Mouse (Mus musculus) limb, embryonic 14.5 days (tissue): ENCODE measurements around the gene Mndal. TPM values are rescaled to one million over a fixed set of nuclear protein-coding genes. Genes with fewer than 3 reads are reported as not detected.
"Not testable (repeated sequence)": the region's sequence is repeated elsewhere in the genome, so short reads cannot be mapped to it uniquely, and the experiment has no call there.

Experiments
- ATAC-seq: fragments of 200-750 bp; cut with Nextera tagmentation; 2 replicates; pipeline ENCODE4 v1.8.0; 2017; ENCODE audit warnings: low read depth, moderate number of reproducible peaks, moderate TSS enrichment; ENCODE audit not compliant: low FRiP score
- DNase-seq: peaks from one replicate; pipeline ENCODE4 v3.0.0-alpha.2; 2015; ENCODE audit warnings: low spot score
- H3K27ac ChIP-seq: fragments of 300-500 bp; sonication (generic); replicated peaks from 2 replicates; pipeline ENCODE4 v1.5.1; 2014; ENCODE audit warnings: low read depth, mild to moderate bottlenecking, low read length, moderate library complexity, mixed read lengths
- H3K27me3 ChIP-seq: fragments of 300-500 bp; sonication (generic); 2 replicates; pipeline ENCODE4 v1.6.1; 2014; ENCODE audit warnings: low read length, mixed read lengths; ENCODE audit not compliant: control insufficient read depth, insufficient read depth
- H3K36me3 ChIP-seq: fragments of 300-500 bp; sonication (generic); 2 replicates; pipeline ENCODE4 v1.6.1; 2014; ENCODE audit warnings: mild to moderate bottlenecking, low read length, moderate library complexity, mixed read lengths; ENCODE audit not compliant: control insufficient read depth, insufficient read depth
- H3K4me1 ChIP-seq: fragments of 300-500 bp; sonication (generic); 2 replicates; pipeline ENCODE4 v1.6.1; 2014; ENCODE audit warnings: antibody characterized with exemption, low read length, mixed read lengths; ENCODE audit not compliant: control insufficient read depth, insufficient read depth
- H3K4me2 ChIP-seq: fragments of 300-500 bp; sonication (generic); replicated peaks from 2 replicates; pipeline ENCODE4 v1.6.1; 2014; ENCODE audit warnings: low read depth, mild to moderate bottlenecking, low read length, moderate library complexity; ENCODE audit not compliant: severe bottlenecking
- H3K4me3 ChIP-seq: fragments of 300-500 bp; sonication (generic); replicated peaks from 2 replicates; pipeline ENCODE4 v1.5.1; 2014; ENCODE audit warnings: low read length
- H3K9ac ChIP-seq: fragments of 300-500 bp; sonication (generic); 2 replicates; pipeline ENCODE4 v1.6.1; 2014; ENCODE audit warnings: mild to moderate bottlenecking, low read depth, low read length, moderate library complexity; ENCODE audit not compliant: severe bottlenecking
- H3K9me3 ChIP-seq: fragments of 300-500 bp; sonication (generic); 2 replicates; pipeline ENCODE4 v1.6.1; 2016; ENCODE audit warnings: low read length; ENCODE audit not compliant: control insufficient read depth
- WGBS: fragments of 180-500 bp; shearing (Covaris S2); extraction: QIAGEN DNeasy Blood & Tissue Kit; methylation state at CpG from one replicate; pipeline ENCODE4 v1.1.7; 2014; 5-methylcytosine and 5-hydroxymethylcytosine counted together
- polyA plus RNA-seq, 2 experiments: library from polyadenylated mRNA; depleted of rRNA in 1 of 2; stranded (reverse) in 1 of 2; unstranded in 1 of 2; fragments of >200 nt; fragmentation: Nextera tagmentation in 1 of 2; extraction: Ambion mirVana in 1 of 2; gene quantifications; 2 replicates each; pipeline versions ENCODE4 v1.2.1 to v1.2.3; 2012 to 2014

The Mndal gene
- polyA plus RNA-seq, 2 experiments, result 1.4 to 2.1 TPM

DNA sequence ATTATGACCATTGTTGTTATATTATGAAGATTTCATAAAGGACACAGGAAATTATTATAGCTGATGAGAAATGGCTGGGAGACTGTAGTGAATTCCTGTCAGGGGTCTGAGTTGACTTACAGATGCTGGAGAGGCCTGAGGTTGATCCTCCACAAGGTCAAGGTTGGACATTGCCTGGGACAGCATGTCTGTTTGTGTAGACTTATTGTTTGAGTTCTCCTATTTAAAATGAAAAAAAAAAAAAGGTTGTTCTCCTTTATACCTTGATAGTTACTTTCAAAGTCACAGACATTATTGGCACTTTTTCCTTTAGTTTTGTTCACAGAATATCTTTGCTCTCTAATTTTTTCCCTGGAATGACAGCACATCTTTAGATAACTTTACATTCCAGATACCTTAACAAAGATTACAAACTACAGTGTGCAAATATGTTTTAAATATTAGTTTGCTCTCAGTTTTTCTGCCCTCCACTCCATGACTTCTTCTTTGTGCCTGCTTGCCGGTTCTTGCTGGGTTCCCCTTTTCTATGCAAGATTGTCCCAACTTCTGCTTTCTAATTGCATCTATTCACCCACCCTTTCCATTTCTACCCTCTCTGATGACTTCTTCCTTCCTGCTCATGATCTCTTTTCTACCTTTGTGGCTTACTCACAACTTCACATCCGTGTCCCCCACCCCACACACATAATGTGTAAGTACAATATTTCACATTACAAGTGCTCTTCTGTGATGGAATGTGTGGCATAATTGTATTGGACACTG, 55.1 kb downstream of the Mndal start:
- H3K36me3 ChIP-seq, H3K27ac ChIP-seq, ATAC-seq, H3K9ac ChIP-seq, H3K27me3 ChIP-seq, H3K4me1 ChIP-seq, DNase-seq, H3K4me3 ChIP-seq, H3K4me2 ChIP-seq, H3K9me3 ChIP-seq: not testable (repeated sequence)
- WGBS, result 83% methylated on average over 1 of the region's 2 CpGs

DNA sequence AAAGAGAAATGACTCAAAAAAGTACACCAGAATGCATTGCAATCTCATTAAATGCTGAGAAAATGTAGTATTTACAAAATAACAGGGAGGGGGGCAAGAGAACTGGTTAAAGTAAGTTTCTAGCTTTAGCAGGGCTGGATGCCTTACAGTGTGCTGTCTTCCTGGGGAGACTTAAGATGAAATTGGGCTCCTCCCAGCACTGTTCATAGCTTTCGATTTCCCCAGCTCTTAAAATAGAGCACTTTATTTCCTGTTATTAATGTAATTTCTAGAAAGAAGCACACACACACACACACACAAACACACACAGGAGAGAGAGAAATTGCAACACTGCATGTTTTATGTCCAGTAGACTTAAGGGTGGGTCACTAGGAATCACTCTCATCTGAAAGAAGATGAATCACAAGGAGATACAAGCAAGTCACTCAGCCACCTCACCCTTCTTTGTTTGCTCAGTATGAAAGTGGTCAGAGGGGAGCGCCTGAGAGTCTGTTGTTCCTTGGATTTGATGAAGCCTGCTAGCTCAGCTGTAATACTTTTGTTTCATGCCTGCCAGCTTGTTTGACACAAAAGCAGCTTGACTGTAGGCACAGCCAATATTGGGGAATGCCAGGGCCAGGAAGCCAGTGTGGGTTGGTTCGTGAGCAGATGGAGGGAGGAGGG, 62.2 kb downstream of the Mndal start:
- not testable (repeated sequence) for H3K27me3 ChIP-seq, DNase-seq, H3K9ac ChIP-seq, H3K4me2 ChIP-seq, H3K4me3 ChIP-seq, H3K27ac ChIP-seq, H3K36me3 ChIP-seq, H3K4me1 ChIP-seq, ATAC-seq, H3K9me3 ChIP-seq
- 68% methylated on average over 3 of the region's 3 CpGs for WGBS

DNA sequence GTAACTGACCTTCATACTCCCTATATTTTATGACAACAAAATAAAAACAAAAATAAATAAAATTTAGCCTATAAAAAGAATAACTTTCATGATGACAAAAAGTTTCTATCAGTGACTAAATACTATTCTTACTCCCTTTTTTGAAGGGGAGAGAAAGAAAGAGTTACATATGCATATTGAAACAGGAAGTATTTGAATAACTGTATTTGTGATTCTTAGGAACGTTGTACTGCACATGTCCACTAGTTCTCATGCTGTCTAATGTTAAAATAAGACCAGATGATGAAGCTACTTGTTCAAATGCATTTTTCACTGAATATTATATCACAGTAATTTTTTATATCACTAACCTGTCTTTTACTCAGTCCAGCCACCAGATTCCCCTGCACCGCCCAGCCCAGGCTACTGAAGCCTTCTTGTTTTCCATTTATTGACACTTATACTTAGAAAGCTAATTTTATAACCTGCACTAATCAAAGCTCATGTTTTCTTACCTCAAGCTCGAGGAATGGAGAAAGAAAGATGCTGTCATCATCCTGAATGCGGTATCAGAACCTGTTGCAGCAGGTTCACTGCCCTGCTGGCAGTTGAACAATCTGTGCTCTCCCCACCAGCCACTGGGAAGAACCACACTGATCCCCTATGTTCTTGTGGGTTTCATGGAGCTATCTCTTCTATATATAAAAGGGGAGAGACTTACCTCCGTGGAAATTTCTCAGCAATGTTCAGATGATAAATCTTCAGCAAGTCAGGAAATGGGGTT, 62.9 kb downstream of the Mndal start:
- DNase-seq, H3K4me1 ChIP-seq, H3K9ac ChIP-seq, H3K4me3 ChIP-seq, H3K27me3 ChIP-seq, H3K9me3 ChIP-seq, H3K36me3 ChIP-seq, ATAC-seq, H3K4me2 ChIP-seq, H3K27ac ChIP-seq: not testable (repeated sequence)
- 74% methylated on average over 5 of the region's 5 CpGs for WGBS

DNA sequence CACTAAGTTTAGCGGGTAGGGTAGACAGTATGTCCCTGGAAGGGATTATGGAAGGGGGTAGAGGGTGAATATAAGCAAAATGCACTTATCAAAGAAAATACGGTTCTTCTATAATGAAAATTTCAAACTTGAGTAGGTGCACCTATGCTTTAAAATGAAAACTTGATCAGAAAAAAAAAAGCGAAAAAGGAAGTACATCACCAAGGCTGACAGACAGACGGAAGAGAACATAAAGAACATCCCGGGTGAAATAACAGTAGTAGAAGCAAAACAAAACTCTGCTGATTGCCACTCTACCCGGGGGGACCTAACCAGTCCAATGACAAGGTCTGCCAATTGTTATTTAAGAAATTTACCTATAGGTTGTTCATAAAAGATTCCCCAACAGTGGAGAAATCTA, 64.0 kb downstream of the Mndal start:
- not testable (repeated sequence) for H3K4me2 ChIP-seq, H3K4me3 ChIP-seq, H3K27ac ChIP-seq, H3K27me3 ChIP-seq, H3K36me3 ChIP-seq, H3K4me1 ChIP-seq, ATAC-seq, H3K9me3 ChIP-seq, H3K9ac ChIP-seq, DNase-seq
- 92% methylated on average over 6 of the region's 6 CpGs for WGBS

DNA sequence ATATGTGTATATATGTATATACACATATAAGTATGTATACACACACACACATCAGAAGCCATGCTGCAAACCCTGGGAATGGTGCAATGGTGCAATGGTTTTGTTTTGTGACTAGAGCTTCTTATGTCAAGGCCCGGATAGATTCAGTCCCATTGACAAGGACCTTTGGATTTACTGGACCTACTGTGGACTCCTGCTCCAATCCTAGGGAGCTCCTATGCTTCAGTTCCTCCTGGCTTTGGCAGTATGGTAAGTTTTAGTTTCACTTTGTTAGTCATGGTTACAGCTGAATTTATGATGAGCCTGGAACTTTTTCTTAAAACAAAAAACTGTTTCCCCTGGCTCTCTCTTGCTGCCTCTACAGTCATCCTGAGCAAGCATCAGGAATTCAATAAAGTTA, 65.2 kb downstream of the Mndal start:
- H3K27ac ChIP-seq, H3K9ac ChIP-seq, H3K36me3 ChIP-seq, H3K27me3 ChIP-seq, H3K4me2 ChIP-seq, DNase-seq, ATAC-seq, H3K9me3 ChIP-seq, H3K4me3 ChIP-seq, H3K4me1 ChIP-seq: not testable (repeated sequence)
- 88% methylated on average over 1 of the region's 1 CpGs for WGBS

DNA sequence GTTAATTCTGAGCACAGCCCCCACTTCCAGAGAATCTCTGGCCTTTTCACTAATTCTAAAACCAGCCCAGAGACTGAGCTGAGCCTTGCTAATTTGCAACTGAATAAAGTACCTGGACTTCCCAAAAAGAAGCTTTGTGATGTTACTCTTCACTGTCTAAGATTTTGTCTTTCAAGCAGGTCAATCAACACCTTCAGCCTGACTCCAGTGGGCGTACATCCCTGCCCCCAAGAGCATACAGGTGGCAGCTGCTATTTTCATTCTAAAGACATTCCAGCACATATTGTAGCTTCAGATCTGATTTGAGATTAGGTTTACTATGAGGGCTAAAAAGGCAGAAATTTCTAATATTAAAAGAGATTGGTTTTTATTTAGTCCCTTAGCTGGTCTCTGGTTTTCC, 73.7 kb downstream of the Mndal start:
- H3K9ac ChIP-seq, H3K9me3 ChIP-seq, H3K4me2 ChIP-seq, H3K4me1 ChIP-seq, ATAC-seq, H3K4me3 ChIP-seq, H3K36me3 ChIP-seq, DNase-seq, H3K27ac ChIP-seq, H3K27me3 ChIP-seq: not testable (repeated sequence)
- 85% methylated on average over 1 of the region's 1 CpGs for WGBS
